Mouse (Mus musculus): ENCODE measurements around the gene Ptprt. TPM values are rescaled to one million over a fixed set of nuclear protein-coding genes. Genes with fewer than 3 reads are reported as not detected.
"Not testable (repeated sequence)": the region's sequence is repeated elsewhere in the genome, so short reads cannot be mapped to it uniquely, and the experiment has no call there.

The Ptprt gene
- polyA plus RNA-seq, 1 experiment from 2014 or later = 1.8 TPM

GRCm38 (mm10) chr2:162212397-162212796 lies 448.6 kb downstream of the Ptprt start:
- WGBS = 17% methylated on average over 2 of the region's 2 CpGs
- Histone ChIP-seq H3K4me3 (ENCODE audit: low read depth, low read length) (no peak overlapping the region), H3K27me3 (ENCODE audit: control insufficient read depth, insufficient read depth, low read length) (no peaks in the 10 kb centered on the region), H3K4me1 (replicated peaks; ENCODE audit: control insufficient read depth, insufficient read depth, low read length) (no peaks in the 10 kb centered on the region), H3K4me2 (ENCODE audit: low read depth, low read length, severe bottlenecking) (no peak overlapping the region), H3K9me3 (ENCODE audit: control insufficient read depth, low read length) (no peaks in the 10 kb centered on the region), H3K9ac (ENCODE audit: low read length) (no peak overlapping the region), H3K36me3 (ENCODE audit: control insufficient read depth, insufficient read depth, low read length) (no peaks in the 10 kb centered on the region), H3K27ac (ENCODE audit: low read depth, low read length) (no peak overlapping the region)
- DNase-seq (ENCODE audit: low spot score) (no peak), ATAC-seq (replicated peaks; ENCODE audit: low FRiP score) (no peak)

DNA sequence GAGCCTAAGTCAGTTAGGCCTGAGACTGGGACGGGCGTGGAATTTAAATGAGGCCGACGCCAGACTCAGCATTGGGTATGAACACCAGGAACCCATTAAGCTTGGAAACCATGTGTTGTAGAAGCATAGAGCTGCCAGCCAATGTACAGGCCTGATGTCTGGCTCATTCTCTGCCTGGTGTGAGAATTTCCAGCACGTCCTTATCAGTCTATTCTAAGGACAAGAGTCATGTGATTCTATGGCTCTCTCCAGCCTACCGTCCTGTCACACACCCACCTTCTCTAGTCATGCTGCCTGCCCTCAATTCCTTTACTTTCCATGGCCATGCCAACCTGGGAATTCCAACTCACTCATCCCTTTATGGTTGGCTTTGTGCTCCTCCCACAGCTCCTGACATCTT lies 450.4 kb downstream of the Ptprt start:
- Histone ChIP-seq H3K9ac (ENCODE audit: low read length) (no peak overlapping the region), H3K9me3 (ENCODE audit: control insufficient read depth, low read length) (no peaks in the 10 kb centered on the region), H3K4me3 (ENCODE audit: low read depth, low read length) (no peak overlapping the region), H3K27me3 (ENCODE audit: control insufficient read depth, insufficient read depth, low read length) (no peaks in the 10 kb centered on the region), H3K36me3 (ENCODE audit: control insufficient read depth, insufficient read depth, low read length) (no peaks in the 10 kb centered on the region), H3K27ac (ENCODE audit: low read depth, low read length) (no peak overlapping the region), H3K4me2 (ENCODE audit: low read depth, low read length, severe bottlenecking) (no peak overlapping the region), H3K4me1 (replicated peaks; ENCODE audit: control insufficient read depth, insufficient read depth, low read length) (no peaks in the 10 kb centered on the region)
- ATAC-seq (replicated peaks; ENCODE audit: low FRiP score) (no peak), DNase-seq (ENCODE audit: low spot score) (no peak)
- WGBS = 87% methylated on average over 6 of the region's 6 CpGs

- WGBS = 90% methylated on average over 5 of the region's 5 CpGs
- no peak for ATAC-seq (replicated peaks; ENCODE audit: low FRiP score)
These were observed 463.6 kb downstream of the Ptprt start for GRCm38 (mm10) chr2:162197316-162197715.

GRCm38 (mm10) chr2:162182621-162183475 lies 478.1 kb downstream of the Ptprt start:
- H3K27me3 ChIP-seq (ENCODE audit: control insufficient read depth, insufficient read depth, low read length) = no peaks in the 10 kb centered on the region
- no peak for DNase-seq (ENCODE audit: low spot score)
- H3K4me1 ChIP-seq (replicated peaks; ENCODE audit: control insufficient read depth, insufficient read depth, low read length) = no peaks in the 10 kb centered on the region
- no peak for ATAC-seq (replicated peaks; ENCODE audit: low FRiP score)
- no peaks in the 10 kb centered on the region for H3K36me3 ChIP-seq (ENCODE audit: control insufficient read depth, insufficient read depth, low read length)
- H3K4me3 ChIP-seq (ENCODE audit: low read depth, low read length) = no peak overlapping the region
- no peak overlapping the region for H3K27ac ChIP-seq (ENCODE audit: low read depth, low read length)
- H3K9me3 ChIP-seq (ENCODE audit: control insufficient read depth, low read length) = no peaks in the 10 kb centered on the region
- WGBS = 73% methylated on average over 20 of the region's 20 CpGs
- H3K4me2 ChIP-seq (ENCODE audit: low read depth, low read length, severe bottlenecking) = no peak overlapping the region
- H3K9ac ChIP-seq (ENCODE audit: low read length) = no peak overlapping the region

More at GRCm38 (mm10) chr2:162197316-162197715, 463.6 kb downstream of the Ptprt start:
- no peaks in the 10 kb centered on the region for H3K9me3 ChIP-seq (ENCODE audit: control insufficient read depth, low read length)
- H3K27ac ChIP-seq (ENCODE audit: low read depth, low read length) = no peak overlapping the region
- H3K27me3 ChIP-seq (ENCODE audit: control insufficient read depth, insufficient read depth, low read length) = no peaks in the 10 kb centered on the region
- no peak for DNase-seq (ENCODE audit: low spot score)
- no peaks in the 10 kb centered on the region for H3K36me3 ChIP-seq (ENCODE audit: control insufficient read depth, insufficient read depth, low read length)
- H3K4me1 ChIP-seq (replicated peaks; ENCODE audit: control insufficient read depth, insufficient read depth, low read length) = no peaks in the 10 kb centered on the region
- H3K4me2 ChIP-seq (ENCODE audit: low read depth, low read length, severe bottlenecking) = no peak overlapping the region
- H3K9ac ChIP-seq (ENCODE audit: low read length) = no peak overlapping the region
- H3K4me3 ChIP-seq (ENCODE audit: low read depth, low read length) = no peak overlapping the region

- H3K4me2 ChIP-seq (ENCODE audit: low read depth, low read length, severe bottlenecking) = no peak overlapping the region
- ATAC-seq (replicated peaks; ENCODE audit: low FRiP score) = no peak
- DNase-seq (ENCODE audit: low spot score) = no peak
- H3K9me3 ChIP-seq (ENCODE audit: control insufficient read depth, low read length) = no peaks in the 10 kb centered on the region
- no peaks in the 10 kb centered on the region for H3K36me3 ChIP-seq (ENCODE audit: control insufficient read depth, insufficient read depth, low read length)
- no peak overlapping the region for H3K4me3 ChIP-seq (ENCODE audit: low read depth, low read length)
- WGBS = 89% methylated on average over 2 of the region's 2 CpGs
- H3K27me3 ChIP-seq (ENCODE audit: control insufficient read depth, insufficient read depth, low read length) = no peaks in the 10 kb centered on the region
- H3K27ac ChIP-seq (ENCODE audit: low read depth, low read length) = no peak overlapping the region
- H3K4me1 ChIP-seq (replicated peaks; ENCODE audit: control insufficient read depth, insufficient read depth, low read length) = no peaks in the 10 kb centered on the region
- H3K9ac ChIP-seq (ENCODE audit: low read length) = no peak overlapping the region
These were observed 479.1 kb downstream of the Ptprt start for GRCm38 (mm10) chr2:162181826-162182225.

GRCm38 (mm10) chr2:162172529-162172928 lies 488.4 kb downstream of the Ptprt start:
- H3K9me3 ChIP-seq (ENCODE audit: control insufficient read depth, low read length) = no peaks in the 10 kb centered on the region
- ATAC-seq (replicated peaks; ENCODE audit: low FRiP score) = no peak
- H3K4me1 ChIP-seq (replicated peaks; ENCODE audit: control insufficient read depth, insufficient read depth, low read length) = no peaks in the 10 kb centered on the region

DNA sequence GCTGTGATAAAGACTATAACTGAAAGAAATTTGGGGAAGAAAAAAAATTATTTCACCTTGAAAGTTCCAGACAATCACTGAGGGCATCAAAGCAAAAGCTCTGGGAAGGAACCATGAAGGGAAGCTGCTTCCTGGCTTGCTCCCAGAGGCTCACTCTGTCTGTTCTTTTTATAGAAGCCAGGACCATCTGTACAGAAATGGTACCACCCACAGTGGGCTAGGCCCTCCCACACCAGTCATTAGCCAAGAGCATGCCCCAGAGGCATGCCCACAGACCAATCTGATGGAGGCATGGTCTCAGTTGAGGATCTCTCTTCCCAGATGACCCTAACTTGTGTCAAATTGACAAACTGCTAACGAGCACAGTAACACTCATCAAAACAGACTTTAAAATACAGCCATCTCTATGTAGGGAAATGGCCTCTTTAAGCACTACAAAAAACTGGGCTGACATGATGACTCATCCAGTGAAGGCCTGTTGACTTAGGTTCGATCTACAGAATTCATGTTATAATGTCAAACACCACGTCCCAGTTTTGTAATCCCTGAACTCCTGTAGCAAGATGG lies 519.0 kb downstream of the Ptprt start:
- no peak for DNase-seq (ENCODE audit: low spot score)
- H3K9ac ChIP-seq (ENCODE audit: low read length) = no peak overlapping the region
- no peaks in the 10 kb centered on the region for H3K27me3 ChIP-seq (ENCODE audit: control insufficient read depth, insufficient read depth, low read length)
- H3K4me3 ChIP-seq (ENCODE audit: low read depth, low read length) = no peak overlapping the region
- H3K4me2 ChIP-seq (ENCODE audit: low read depth, low read length, severe bottlenecking) = no peak overlapping the region
- H3K4me1 ChIP-seq (replicated peaks; ENCODE audit: control insufficient read depth, insufficient read depth, low read length) = no peaks in the 10 kb centered on the region
- H3K27ac ChIP-seq (ENCODE audit: low read depth, low read length) = no peak overlapping the region
- H3K36me3 ChIP-seq (ENCODE audit: control insufficient read depth, insufficient read depth, low read length) = no peaks in the 10 kb centered on the region
- H3K9me3 ChIP-seq (ENCODE audit: control insufficient read depth, low read length) = no peaks in the 10 kb centered on the region
- ATAC-seq (replicated peaks; ENCODE audit: low FRiP score) = no peak
- WGBS = 89% methylated on average over 3 of the region's 3 CpGs

More at GRCm38 (mm10) chr2:162172529-162172928, 488.4 kb downstream of the Ptprt start:
- Histone ChIP-seq H3K27ac (ENCODE audit: low read depth, low read length) (no peak overlapping the region), H3K27me3 (ENCODE audit: control insufficient read depth, insufficient read depth, low read length) (no peaks in the 10 kb centered on the region), H3K36me3 (ENCODE audit: control insufficient read depth, insufficient read depth, low read length) (no peaks in the 10 kb centered on the region), H3K4me3 (ENCODE audit: low read depth, low read length) (no peak overlapping the region), H3K4me2 (ENCODE audit: low read depth, low read length, severe bottlenecking) (no peak overlapping the region), H3K9ac (ENCODE audit: low read length) (no peak overlapping the region)
- 76% methylated on average over 1 of the region's 1 CpGs for WGBS
- no peak for DNase-seq (ENCODE audit: low spot score)

DNA sequence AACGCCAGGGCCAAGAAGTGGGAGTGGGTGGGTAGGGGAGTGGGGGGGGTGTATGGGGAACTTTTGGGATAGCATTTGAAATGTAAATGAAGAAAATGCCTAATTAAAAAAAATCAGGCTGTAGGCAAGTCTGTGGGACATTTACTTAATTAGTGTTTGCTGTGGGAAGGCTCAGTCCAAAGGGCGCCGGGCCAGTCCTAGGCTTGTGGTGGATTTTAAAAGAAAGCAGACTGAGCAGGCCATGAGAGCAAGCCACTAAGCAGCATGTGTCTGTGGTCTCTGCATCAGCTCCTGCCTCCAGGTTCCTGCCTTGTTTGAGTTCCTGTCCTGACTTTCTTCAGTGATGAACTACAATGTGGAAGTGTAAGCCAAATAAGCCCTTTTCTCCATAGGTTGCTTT lies 524.8 kb downstream of the Ptprt start:
- H3K4me3 ChIP-seq (ENCODE audit: low read depth, low read length); DNase-seq (ENCODE audit: low spot score); H3K9ac ChIP-seq (ENCODE audit: low read length); H3K36me3 ChIP-seq (ENCODE audit: control insufficient read depth, insufficient read depth, low read length); ATAC-seq (replicated peaks; ENCODE audit: low FRiP score); H3K4me1 ChIP-seq (replicated peaks; ENCODE audit: control insufficient read depth, insufficient read depth, low read length); H3K27me3 ChIP-seq (ENCODE audit: control insufficient read depth, insufficient read depth, low read length); H3K9me3 ChIP-seq (ENCODE audit: control insufficient read depth, low read length); H3K4me2 ChIP-seq (ENCODE audit: low read depth, low read length, severe bottlenecking); H3K27ac ChIP-seq (ENCODE audit: low read depth, low read length): not testable (repeated sequence)
- 86% methylated on average over 3 of the region's 3 CpGs for WGBS
